Comparison of ENCODE assay signal across 8 mouse cellular contexts in the genomic region with DNA sequence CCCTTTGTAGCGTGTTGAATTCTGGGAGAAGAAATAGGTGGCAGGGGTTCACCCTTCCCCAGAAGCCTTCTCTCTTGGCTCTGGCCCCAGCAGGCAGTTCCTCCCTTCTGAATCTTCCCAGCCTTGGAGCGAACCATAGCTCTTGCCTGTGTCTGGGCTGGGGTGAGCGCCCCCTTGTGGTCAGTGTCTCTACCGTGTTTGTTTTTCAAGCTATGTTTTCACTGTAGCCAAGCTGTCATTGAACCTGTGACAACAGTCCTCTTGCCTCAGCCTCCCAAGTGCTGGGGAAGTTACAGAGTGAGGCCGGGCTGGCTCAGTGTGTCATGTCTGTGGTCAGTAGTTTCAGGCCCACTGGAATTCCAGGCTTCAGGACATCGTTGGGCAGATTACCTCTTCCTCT. TPM values are rescaled to one million over a fixed set of nuclear protein-coding genes. Genes with fewer than 3 reads are reported as not detected.
DNase-seq lines count a peak whose midpoint lies in the region; ATAC-seq and TF ChIP-seq lines count a peak whose summit lies in the region.

No protein-coding gene starts in this region.

- intact Hi-C loops in gastrocnemius, postnatal 36 days (cut with DNase I): loop anchor here (5.0 kb wide), 1 partner anchor 281 kb away; no protein-coding TSS in a partner anchor

- peaks cover 9% of the 10 kb centered on the region; the same call in 1 of the 2 replicates for H3K4me1 ChIP-seq in lung, postnatal 0 days (ENCODE audit: insufficient read depth, low read depth, low read length)

- no peaks in the 10 kb centered on the region for H3K79me3 ChIP-seq in C2C12 (ENCODE audit: low read depth)

- no peaks in the 10 kb centered on the region for H3K36me3 ChIP-seq in C2C12 (ENCODE audit: control insufficient read depth, insufficient read depth)
- no peaks in the 10 kb centered on the region for H3K36me3 ChIP-seq in lung, postnatal 0 days (ENCODE audit: insufficient read depth, low read length)

- no peaks in the 10 kb centered on the region for H3K79me2 ChIP-seq in C2C12 (ENCODE audit: control insufficient read depth, insufficient read depth)

- ATAC-seq in lung, postnatal 0 days: peak; percentile 59
- ATAC-seq in erythroid progenitor cell, adult 5-6 weeks (replicated peaks; ENCODE audit: low FRiP score, poor library complexity, severe bottlenecking): no peak

- no peak overlapping the region for H3K4me3 ChIP-seq in C2C12 (ENCODE audit: insufficient read depth, poor library complexity, severe bottlenecking)
- H3K4me3 ChIP-seq in lung, postnatal 0 days (ENCODE audit: low read depth, low read length): no peak overlapping the region

- no peak overlapping the region for H3K9ac ChIP-seq in lung, postnatal 0 days (replicated peaks; ENCODE audit: low read depth)

- H3ac ChIP-seq in C2C12 (ENCODE audit: control insufficient read depth, insufficient read length, low read depth): no peak overlapping the region

- WGBS in large intestine, adult 2 months: 24% methylated on average over 6 of the region's 6 CpGs
- 19% methylated on average over 6 of the region's 6 CpGs for WGBS in lung, postnatal 0 days

- H3K27ac ChIP-seq in lung, postnatal 0 days (ENCODE audit: low read length): no peak overlapping the region

- peak; percentile 39 for TF ChIP-seq CTCF in C2C12 (IDR thresholded peaks at IDR 0.05; ENCODE audit: control insufficient read depth, insufficient read depth, insufficient read length)
- peak; percentile 93 for TF ChIP-seq CTCF in lung, postnatal 0 days (IDR thresholded peaks at IDR 0.05)

- DNase-seq in R1 (ENCODE audit: low read depth, low spot score): peak; percentile 83
- peak; percentile 86 to 88 for DNase-seq in cerebellum, postnatal 10 days
- DNase-seq in gastrocnemius, postnatal 36 days: peak; percentile 69 to 71
- peak; percentile 54 for DNase-seq in large intestine, adult 2 months (ENCODE audit: low read depth, low spot score)
- DNase-seq in lung, postnatal 0 days (ENCODE audit: low spot score): peak; percentile 88
- peak; percentile 37 for DNase-seq in spleen, adult 12 weeks (ENCODE audit: low spot score)

- no peaks in the 10 kb centered on the region for H3K9me3 ChIP-seq in lung, postnatal 0 days (ENCODE audit: low read length)

- no peak for TF ChIP-seq EP300 in lung, postnatal 0 days (IDR thresholded peaks at IDR 0.05)

- no peaks in the 10 kb centered on the region for H3K27me3 ChIP-seq in C2C12 (ENCODE audit: control insufficient read depth, insufficient read depth, insufficient read length)
- H3K27me3 ChIP-seq in lung, postnatal 0 days (replicated peaks; ENCODE audit: insufficient read depth, low read length): peaks cover 8% of the 10 kb centered on the region; the same call in 1 of the 2 replicates

- H3K4me2 ChIP-seq in lung, postnatal 0 days (replicated peaks; ENCODE audit: low read depth, low read length): no peak overlapping the region

TF ChIP-seq in C2C12, 6 proteins besides CTCF, POLR2A, EP300 and RAD21:
- TF ChIP-seq MYOD1 (IDR thresholded peaks at IDR 0.05; ENCODE audit: control insufficient read depth, insufficient read length, low read depth) (no peak), MYOG (IDR thresholded peaks at IDR 0.05; ENCODE audit: control insufficient read depth, extremely low read depth, insufficient read length) (no peak), CEBPB (IDR thresholded peaks at IDR 0.05; ENCODE audit: low read depth) (no peak), FOSL1 (IDR thresholded peaks at IDR 0.05; ENCODE audit: insufficient read depth, low read length, poor library complexity, severe bottlenecking) (no peak), MAX (IDR thresholded peaks at IDR 0.05) (no peak), USF1 (IDR thresholded peaks at IDR 0.05; ENCODE audit: low read depth) (no peak)
TF ChIP-seq in C2C12: peak in this region for 0.

RNA-seq across cellular contexts. Expression of gene Gm45623, which starts 4.9 kb away (rescaled TPM):
- polyA plus RNA-seq in C2C12 (2012; fragmentation: generic; extraction: Trizol): 0.04 TPM
- not detected for total RNA-seq in gastrocnemius, postnatal 36 days (2021)
- polyA plus RNA-seq in large intestine, adult 2 months (2012; rRNA removed): 0.12 TPM in 2 replicates
- 0.44 and 0.55 TPM in 2 replicates for polyA plus RNA-seq in lung, postnatal 0 days (2015; fragmentation: Nextera tagmentation; extraction: Ambion mirVana)
- not detected in 2 replicates for total RNA-seq in erythroid progenitor cell, adult 5-6 weeks (2015; ENCODE audit: low replicate concordance)
- not detected in 2 replicates for total RNA-seq in erythroid progenitor cell, adult 5-6 weeks (2017; ENCODE audit: low replicate concordance)

RNA-seq across cellular contexts. Expression of gene Smad5, which starts 55.7 kb away (rescaled TPM):
- 12.4 TPM for polyA plus RNA-seq in C2C12 (2012; fragmentation: generic; extraction: Trizol)
- total RNA-seq in gastrocnemius, postnatal 36 days (2021): 10 to 100 TPM; 16.9 to 18.7 TPM
- 7.2 and 9.8 TPM in 2 replicates for polyA plus RNA-seq in large intestine, adult 2 months (2012; rRNA removed)
- 16.6 and 16.9 TPM in 2 replicates for polyA plus RNA-seq in lung, postnatal 0 days (2015; fragmentation: Nextera tagmentation; extraction: Ambion mirVana)
- total RNA-seq in erythroid progenitor cell, adult 5-6 weeks (2015; ENCODE audit: low replicate concordance): 2.5 and 18.4 TPM in 2 replicates
- 5.1 and 12.5 TPM in 2 replicates for total RNA-seq in erythroid progenitor cell, adult 5-6 weeks (2017; ENCODE audit: low replicate concordance)

Comparison
In these comparisons a context has a peak if more than half of its experiments do, and no peak if none do; other contexts are left out.
1. DNase-seq: peak in every context shown above with its lines; median percentile 88 in lung, postnatal 0 days; 87 in cerebellum, postnatal 10 days; 83 in R1; 70 in gastrocnemius, postnatal 36 days; 54 in large intestine, adult 2 months; 37 in spleen, adult 12 weeks.